Mouse (Mus musculus) cerebellum, postnatal 4 days (tissue): Measurements from ENCODE around the gene Rce1.
"Not testable (repeated sequence)": the region's sequence is repeated elsewhere in the genome, so short reads cannot be mapped to it uniquely, and the experiment has no call there.

Source experiments
- DNase-seq, 2 experiments: peaks; one replicate each; pipeline ENCODE4 v3.0.0; 2022; ENCODE audit warnings: low spot score in 2 of 2, mixed read lengths in 1 of 2

The Rce1 gene

GRCm38 (mm10) chr19:4613464-4614304 is 11.8 kb downstream of the Rce1 start:
- no peak for DNase-seq

DNA sequence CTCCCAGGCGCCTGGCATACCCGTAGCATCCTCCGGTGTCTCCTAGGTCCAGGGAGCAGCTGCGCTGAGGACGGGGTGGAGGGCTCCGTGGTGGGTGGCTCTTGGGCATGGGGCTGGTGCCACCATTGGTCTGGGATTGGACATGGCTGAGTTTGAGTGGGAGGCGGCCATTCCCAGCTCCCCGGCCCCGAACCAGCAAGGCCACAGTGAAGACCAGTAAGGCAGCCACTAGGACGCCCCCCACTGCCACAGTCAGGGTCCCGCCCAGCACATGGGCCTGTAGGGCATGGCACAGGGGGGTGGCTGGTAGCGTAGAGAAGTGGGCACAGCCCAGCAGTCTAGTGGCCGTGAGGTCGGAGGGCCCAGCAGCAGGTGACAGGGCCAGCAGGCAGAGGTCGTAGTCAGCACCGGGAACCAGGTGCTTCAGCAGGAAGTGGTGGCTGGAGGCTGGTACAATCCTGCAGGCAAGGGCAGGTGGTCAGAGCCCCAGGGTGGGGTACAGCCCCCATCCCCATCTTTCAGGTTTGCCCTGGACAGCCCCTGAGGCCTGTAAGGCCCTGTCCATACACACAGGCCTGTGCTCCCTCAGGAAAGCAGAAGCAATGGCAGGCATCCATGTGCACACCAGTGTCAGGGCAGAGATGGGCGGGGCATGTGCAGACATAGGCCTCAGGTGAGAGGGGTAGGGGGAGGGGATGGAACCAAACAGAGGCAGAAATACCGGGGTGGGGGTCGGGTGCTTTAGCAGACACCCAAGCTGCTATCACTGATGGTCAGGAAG is 13.1 kb downstream of the Rce1 start:
- DNase-seq = no peak

GRCm38 (mm10) chr19:4610109-4610508 is 15.3 kb downstream of the Rce1 start:
- DNase-seq = no peak

GRCm38 (mm10) chr19:4608511-4608910 is 16.9 kb downstream of the Rce1 start:
- DNase-seq = no peak

GRCm38 (mm10) chr19:4607406-4607805 is 18.0 kb downstream of the Rce1 start:
- DNase-seq = no peak

DNA sequence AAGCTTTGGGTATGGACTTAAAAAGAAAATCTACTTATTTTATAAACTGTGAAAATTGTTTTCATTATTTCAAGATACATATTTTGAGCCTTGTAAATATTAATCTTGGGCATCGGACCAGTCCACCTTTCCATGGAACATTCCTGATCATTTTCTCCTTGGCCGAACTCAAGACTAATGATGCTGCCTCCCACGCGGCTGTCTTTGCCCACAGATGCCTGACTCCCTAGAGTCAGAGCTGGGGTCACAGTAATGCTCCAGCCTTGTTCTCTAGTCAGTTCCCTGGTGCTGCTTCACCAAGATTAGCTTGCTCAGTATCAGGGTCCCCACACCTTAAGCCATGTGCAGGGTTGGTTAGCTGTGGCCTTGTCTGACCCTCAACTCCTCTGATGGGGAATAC is 19.8 kb downstream of the Rce1 start:
- DNase-seq = no peak

GRCm38 (mm10) chr19:4603801-4604723 is 21.4 kb downstream of the Rce1 start:
- no peak for DNase-seq

GRCm38 (mm10) chr19:4602459-4602858 is 23.0 kb downstream of the Rce1 start:
- no peak for DNase-seq

DNA sequence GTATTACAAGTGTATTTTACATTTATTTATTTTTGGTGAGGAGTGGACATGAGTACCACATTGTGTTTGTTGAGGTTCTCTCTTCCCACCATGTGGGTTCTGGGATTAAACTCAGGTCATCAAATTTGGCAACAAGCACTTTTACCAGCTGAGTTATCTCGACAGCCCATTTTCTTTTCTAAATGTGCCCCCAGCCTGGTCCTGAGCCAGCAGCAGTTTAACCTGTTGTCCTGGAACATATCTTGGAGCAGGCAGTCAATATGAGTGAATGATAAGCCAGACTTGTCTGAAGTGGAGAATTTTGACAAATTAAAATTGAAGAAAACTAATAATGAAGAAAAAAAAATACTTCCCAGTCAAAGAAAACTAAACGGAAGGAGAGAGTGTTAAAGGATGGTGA is 29.4 kb downstream of the Rce1 start:
- DNase-seq = no peak

DNA sequence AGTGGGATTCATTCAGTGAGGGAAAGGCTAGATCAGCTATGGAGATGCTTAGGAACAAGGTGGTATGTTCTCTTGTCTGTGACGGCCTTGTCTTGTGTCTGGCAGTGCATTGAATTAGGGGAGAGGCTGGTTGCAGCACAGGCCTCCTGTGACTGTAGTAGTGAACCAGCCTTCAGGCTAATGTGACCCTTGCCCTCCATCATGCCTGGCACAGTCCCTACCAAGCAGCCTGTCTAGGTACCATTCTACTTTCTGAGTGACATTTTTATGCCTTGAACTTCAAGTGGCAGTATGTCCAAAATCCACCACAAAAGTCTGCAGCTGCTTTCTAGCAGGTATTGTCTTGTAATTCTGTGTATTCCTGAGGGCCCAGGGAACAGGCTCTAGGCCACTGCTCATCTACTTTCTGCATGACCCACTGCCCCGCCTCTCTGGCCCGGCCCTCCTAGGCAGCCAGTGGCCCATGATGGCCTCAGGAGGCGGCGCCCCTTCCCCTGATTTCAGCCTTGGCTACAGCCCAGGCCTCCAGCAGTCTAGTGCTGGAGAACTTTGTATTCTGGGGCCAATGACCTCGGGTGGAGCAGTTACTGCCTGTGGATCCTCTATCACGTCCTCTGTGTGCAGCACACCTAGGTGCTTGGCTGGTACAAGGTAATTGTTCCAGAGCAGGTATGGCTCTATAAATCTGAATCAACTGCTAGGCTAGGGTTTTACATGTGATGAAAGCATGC is 31.5 kb downstream of the Rce1 start:
- DNase-seq = no peak

- no peak for DNase-seq
Measured at GRCm38 (mm10) chr19:4590025-4590424, 35.4 kb downstream of the Rce1 start.

- no peak for DNase-seq
Measured at GRCm38 (mm10) chr19:4589081-4589480, 36.4 kb downstream of the Rce1 start.

DNA sequence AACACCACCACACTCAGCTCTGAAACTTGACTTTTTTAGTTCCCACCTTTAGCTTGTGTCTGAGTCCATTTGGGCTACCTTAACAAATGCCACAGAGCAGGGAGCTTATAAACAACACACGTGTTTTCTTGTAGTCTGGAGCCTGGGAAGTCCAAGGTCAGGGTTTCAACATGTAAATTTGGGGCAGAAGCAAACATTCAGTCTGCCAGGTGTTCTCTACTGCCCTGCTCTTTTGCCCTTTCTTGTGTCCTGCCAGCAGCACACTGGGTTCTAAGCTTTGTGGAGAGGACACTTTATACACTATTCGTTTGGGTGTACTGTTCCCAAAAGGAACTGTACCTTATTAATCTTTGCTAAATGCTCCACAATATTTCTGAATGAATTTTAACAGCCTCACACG is 37.0 kb downstream of the Rce1 start:
- DNase-seq = no peak

GRCm38 (mm10) chr19:4587426-4587825 is 38.0 kb downstream of the Rce1 start:
- DNase-seq = no peak

DNA sequence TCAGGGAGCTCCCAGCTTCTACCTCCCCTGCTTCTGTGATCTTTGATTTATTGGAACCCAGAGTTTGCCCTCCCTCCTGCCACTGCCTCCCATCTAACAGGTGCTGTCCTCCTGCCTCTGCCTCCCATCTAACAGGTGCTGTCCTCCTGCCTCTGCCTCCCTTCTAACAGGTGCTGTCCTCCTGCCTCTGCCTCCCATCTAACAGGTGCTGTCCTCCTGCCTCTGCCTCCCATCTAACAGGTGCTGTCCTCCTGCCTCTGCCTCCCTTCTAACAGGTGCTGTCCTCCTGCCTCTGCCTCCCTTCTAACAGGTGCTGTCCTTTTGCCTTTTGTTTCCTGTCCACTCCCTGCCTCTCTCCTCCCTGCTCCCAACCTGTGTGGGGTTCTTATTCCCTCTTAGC is 38.7 kb downstream of the Rce1 start:
- not testable (repeated sequence) for DNase-seq

DNA sequence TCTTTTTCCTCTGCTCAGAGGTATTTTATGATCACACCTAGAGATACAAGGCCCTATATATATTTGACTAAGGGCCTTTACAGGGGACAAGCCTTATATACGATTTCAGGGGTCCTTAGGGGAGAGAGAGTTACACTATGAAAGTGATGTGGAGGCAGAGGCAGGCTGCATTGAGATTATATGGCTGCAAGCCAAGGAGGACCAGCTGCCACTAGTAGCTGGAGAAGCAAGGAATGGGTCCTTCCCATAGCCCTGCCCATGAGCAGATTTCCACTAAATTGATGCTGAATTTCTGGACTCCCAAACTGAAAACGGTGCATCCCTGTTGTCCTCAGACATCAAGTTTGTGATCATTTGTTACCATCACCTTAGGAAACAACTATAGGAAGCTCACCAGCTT is 41.6 kb downstream of the Rce1 start:
- DNase-seq = no peak

GRCm38 (mm10) chr19:4579296-4579695 is 46.1 kb downstream of the Rce1 start:
- DNase-seq = no peak

DNA sequence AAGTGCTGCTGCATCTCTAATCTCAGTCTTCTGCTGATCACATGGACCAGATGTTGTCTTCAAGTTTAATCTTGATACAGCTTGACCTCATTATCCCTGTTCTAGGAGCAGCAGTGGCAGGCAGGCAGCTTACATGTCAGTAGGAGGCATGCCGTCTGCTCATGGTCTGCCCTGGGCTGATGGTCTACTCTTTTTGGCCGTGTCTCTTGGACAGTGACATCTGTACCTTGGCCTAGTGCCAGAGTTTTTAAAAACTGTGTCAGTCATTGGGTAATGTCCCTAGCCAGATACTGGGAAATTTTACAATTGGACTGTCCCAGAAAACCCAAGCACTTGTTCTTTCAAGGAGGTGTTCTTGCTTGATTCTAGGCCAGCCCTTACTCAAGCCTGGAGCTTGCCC is 46.6 kb downstream of the Rce1 start:
- no peak for DNase-seq

GRCm38 (mm10) chr19:4573241-4573640 is 52.2 kb downstream of the Rce1 start:
- no peak for DNase-seq
